Mouse (Mus musculus): ENCODE data around the gene Kalrn. TPM values are rescaled to one million over a fixed set of nuclear protein-coding genes. Genes with fewer than 3 reads are reported as not detected.

Kalrn gene
- total RNA-seq, 1 experiment from 2014 or later: 6.8 TPM

- no peak for ATAC-seq (replicated peaks in 1 of 2; ENCODE audit: insufficient read depth in 1 of 2, low FRiP score in 2 of 2, low TSS enrichment in 1 of 2, low read depth in 1 of 2, poor library complexity in 2 of 2, severe bottlenecking in 2 of 2)
These were observed 48.1 kb downstream of the Kalrn start for GRCm38 (mm10) chr16:34525205-34525604.

- ATAC-seq (replicated peaks in 1 of 2; ENCODE audit: insufficient read depth in 1 of 2, low FRiP score in 2 of 2, low TSS enrichment in 1 of 2, low read depth in 1 of 2, poor library complexity in 2 of 2, severe bottlenecking in 2 of 2): no peak
These were observed 52.3 kb downstream of the Kalrn start for GRCm38 (mm10) chr16:34521061-34521460.

GRCm38 (mm10) chr16:34516891-34517398, 56.4 kb downstream of the Kalrn start:
- no peak for ATAC-seq (replicated peaks in 1 of 2; ENCODE audit: insufficient read depth in 1 of 2, low FRiP score in 2 of 2, low TSS enrichment in 1 of 2, low read depth in 1 of 2, poor library complexity in 2 of 2, severe bottlenecking in 2 of 2)

- ATAC-seq (replicated peaks in 1 of 2; ENCODE audit: insufficient read depth in 1 of 2, low FRiP score in 2 of 2, low TSS enrichment in 1 of 2, low read depth in 1 of 2, poor library complexity in 2 of 2, severe bottlenecking in 2 of 2): no peak
These were observed 57.8 kb downstream of the Kalrn start for GRCm38 (mm10) chr16:34515485-34515884.

GRCm38 (mm10) chr16:34513956-34514593, 59.3 kb downstream of the Kalrn start:
- no peak for ATAC-seq (replicated peaks in 1 of 2; ENCODE audit: insufficient read depth in 1 of 2, low FRiP score in 2 of 2, low TSS enrichment in 1 of 2, low read depth in 1 of 2, poor library complexity in 2 of 2, severe bottlenecking in 2 of 2)

GRCm38 (mm10) chr16:34512326-34512725, 61.0 kb downstream of the Kalrn start:
- ATAC-seq (replicated peaks in 1 of 2; ENCODE audit: insufficient read depth in 1 of 2, low FRiP score in 2 of 2, low TSS enrichment in 1 of 2, low read depth in 1 of 2, poor library complexity in 2 of 2, severe bottlenecking in 2 of 2): no peak

- no peak; a peak in 1 of 4 replicates for ATAC-seq (replicated peaks in 1 of 2; ENCODE audit: insufficient read depth in 1 of 2, low FRiP score in 2 of 2, low TSS enrichment in 1 of 2, low read depth in 1 of 2, poor library complexity in 2 of 2, severe bottlenecking in 2 of 2)
These were observed 65.2 kb downstream of the Kalrn start for GRCm38 (mm10) chr16:34508125-34508524.

GRCm38 (mm10) chr16:34506048-34506447, 67.3 kb downstream of the Kalrn start:
- ATAC-seq (replicated peaks in 1 of 2; ENCODE audit: insufficient read depth in 1 of 2, low FRiP score in 2 of 2, low TSS enrichment in 1 of 2, low read depth in 1 of 2, poor library complexity in 2 of 2, severe bottlenecking in 2 of 2): no peak

GRCm38 (mm10) chr16:34504250-34504649, 69.1 kb downstream of the Kalrn start:
- no peak for ATAC-seq (replicated peaks in 1 of 2; ENCODE audit: insufficient read depth in 1 of 2, low FRiP score in 2 of 2, low TSS enrichment in 1 of 2, low read depth in 1 of 2, poor library complexity in 2 of 2, severe bottlenecking in 2 of 2)

- no peak for ATAC-seq (replicated peaks in 1 of 2; ENCODE audit: insufficient read depth in 1 of 2, low FRiP score in 2 of 2, low TSS enrichment in 1 of 2, low read depth in 1 of 2, poor library complexity in 2 of 2, severe bottlenecking in 2 of 2)
These were observed 71.2 kb downstream of the Kalrn start for GRCm38 (mm10) chr16:34502110-34502509.

GRCm38 (mm10) chr16:34494741-34495140, 78.6 kb downstream of the Kalrn start:
- ATAC-seq (replicated peaks in 1 of 2; ENCODE audit: insufficient read depth in 1 of 2, low FRiP score in 2 of 2, low TSS enrichment in 1 of 2, low read depth in 1 of 2, poor library complexity in 2 of 2, severe bottlenecking in 2 of 2): no peak

GRCm38 (mm10) chr16:34493914-34494313, 79.4 kb downstream of the Kalrn start:
- no peak for ATAC-seq (replicated peaks in 1 of 2; ENCODE audit: insufficient read depth in 1 of 2, low FRiP score in 2 of 2, low TSS enrichment in 1 of 2, low read depth in 1 of 2, poor library complexity in 2 of 2, severe bottlenecking in 2 of 2)

GRCm38 (mm10) chr16:34491225-34491624, 82.1 kb downstream of the Kalrn start:
- no peak for ATAC-seq (replicated peaks in 1 of 2; ENCODE audit: insufficient read depth in 1 of 2, low FRiP score in 2 of 2, low TSS enrichment in 1 of 2, low read depth in 1 of 2, poor library complexity in 2 of 2, severe bottlenecking in 2 of 2)

GRCm38 (mm10) chr16:34490506-34490905, 82.8 kb downstream of the Kalrn start:
- no peak for ATAC-seq (replicated peaks in 1 of 2; ENCODE audit: insufficient read depth in 1 of 2, low FRiP score in 2 of 2, low TSS enrichment in 1 of 2, low read depth in 1 of 2, poor library complexity in 2 of 2, severe bottlenecking in 2 of 2)

GRCm38 (mm10) chr16:34489805-34490325, 83.5 kb downstream of the Kalrn start:
- ATAC-seq (replicated peaks in 1 of 2; ENCODE audit: insufficient read depth in 1 of 2, low FRiP score in 2 of 2, low TSS enrichment in 1 of 2, low read depth in 1 of 2, poor library complexity in 2 of 2, severe bottlenecking in 2 of 2): no peak

- ATAC-seq (replicated peaks in 1 of 2; ENCODE audit: insufficient read depth in 1 of 2, low FRiP score in 2 of 2, low TSS enrichment in 1 of 2, low read depth in 1 of 2, poor library complexity in 2 of 2, severe bottlenecking in 2 of 2): no peak
These were observed 85.5 kb downstream of the Kalrn start for GRCm38 (mm10) chr16:34487823-34488222.

GRCm38 (mm10) chr16:34487268-34487667, 86.1 kb downstream of the Kalrn start:
- no peak for ATAC-seq (replicated peaks in 1 of 2; ENCODE audit: insufficient read depth in 1 of 2, low FRiP score in 2 of 2, low TSS enrichment in 1 of 2, low read depth in 1 of 2, poor library complexity in 2 of 2, severe bottlenecking in 2 of 2)

- ATAC-seq (replicated peaks in 1 of 2; ENCODE audit: insufficient read depth in 1 of 2, low FRiP score in 2 of 2, low TSS enrichment in 1 of 2, low read depth in 1 of 2, poor library complexity in 2 of 2, severe bottlenecking in 2 of 2): no peak
These were observed 87.8 kb downstream of the Kalrn start for GRCm38 (mm10) chr16:34485483-34485882.

- ATAC-seq (replicated peaks in 1 of 2; ENCODE audit: insufficient read depth in 1 of 2, low FRiP score in 2 of 2, low TSS enrichment in 1 of 2, low read depth in 1 of 2, poor library complexity in 2 of 2, severe bottlenecking in 2 of 2): no peak
These were observed 88.4 kb downstream of the Kalrn start for GRCm38 (mm10) chr16:34484921-34485320.

All from hematopoietic stem cell, adult 5-6 weeks (primary cell).